Mouse (Mus musculus) erythroblast, embryonic 14.5 days (primary cell): ENCODE results near the gene Hba-x.
"Not testable (repeated sequence)": the region's sequence is repeated elsewhere in the genome, so short reads cannot be mapped to it uniquely, and the experiment has no call there.

Source experiments
- GATA1 ChIP-seq: IDR thresholded peaks from 2 replicates; pipeline ENCODE4 v1.6.1; 2012; ENCODE audit warnings: low read length, inconsistent platforms, mixed read lengths
- TAL1 ChIP-seq: IDR thresholded peaks from 3 replicates; pipeline ENCODE4 v1.6.1; 2012; ENCODE audit warnings: low read length, inconsistent platforms, mixed read lengths

DNA sequence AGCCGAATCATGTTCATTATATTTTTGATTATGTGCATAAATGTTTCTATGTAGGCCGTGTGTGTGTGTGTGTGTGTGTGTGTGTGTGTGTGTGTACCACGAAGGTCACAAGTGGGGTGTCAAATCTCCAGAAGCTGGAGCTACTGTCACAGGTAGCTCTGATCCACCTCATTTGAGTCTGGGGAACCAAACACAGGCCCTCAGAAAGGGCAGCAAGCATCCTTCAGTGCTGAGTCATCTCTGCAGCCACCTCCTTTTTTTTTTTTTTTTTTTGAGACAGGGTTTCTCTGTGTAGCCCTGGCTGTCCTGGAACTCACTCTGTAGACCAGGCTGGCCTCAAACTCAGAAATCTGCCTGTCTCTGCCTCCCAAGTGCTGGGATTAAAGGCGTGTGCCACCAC is 16.6 kb downstream of the Hba-x start:
- not testable (repeated sequence) for TF ChIP-seq TAL1, GATA1
